Mouse (Mus musculus): ENCODE data around the gene 1110004F10Rik. TPM values are rescaled to one million over a fixed set of nuclear protein-coding genes. Genes with fewer than 3 reads are reported as not detected.
A peak's percentile ranks its signal among the peaks of the same experiment; 100 is the strongest.

Gene 1110004F10Rik
- polyA plus RNA-seq, 1 experiment from 2014 or later, result 311 TPM

GRCm38 (mm10) chr7:116129374-116129773, 90.2 kb downstream of the 1110004F10Rik start:
- Histone ChIP-seq H3K36me3 (ENCODE audit: control insufficient read depth, insufficient read depth, low read length) (no peaks in the 10 kb centered on the region), H3K27me3 (replicated peaks; ENCODE audit: control insufficient read depth, insufficient read depth, low read length) (no peaks in the 10 kb centered on the region), H3K4me1 (ENCODE audit: control insufficient read depth, insufficient read depth, low read depth, low read length) (no peaks in the 10 kb centered on the region; the same call in 1 of the 2 replicates), H3K9ac (ENCODE audit: low read depth, low read length) (no peak overlapping the region), H3K4me3 (ENCODE audit: low read length) (no peak overlapping the region), H3K9me3 (ENCODE audit: control insufficient read depth, low read length) (no peaks in the 10 kb centered on the region), H3K27ac (ENCODE audit: low read depth, low read length) (no peak overlapping the region), H3K4me2 (ENCODE audit: low read length) (no peak overlapping the region)
- WGBS, result 87% methylated on average over 10 of the region's 10 CpGs
- ATAC-seq, result no peak

GRCm38 (mm10) chr7:116131390-116131789, 92.2 kb downstream of the 1110004F10Rik start:
- no peak overlapping the region for H3K9ac ChIP-seq (ENCODE audit: low read depth, low read length)
- H3K27ac ChIP-seq (ENCODE audit: low read depth, low read length), result peak overlapping the region; percentile 52; the same call in 1 of the 2 replicates
- 19% methylated on average over 4 of the region's 4 CpGs for WGBS

GRCm38 (mm10) chr7:116132078-116132477, 92.9 kb downstream of the 1110004F10Rik start:
- Histone ChIP-seq H3K4me2 (ENCODE audit: low read length) (no peak overlapping the region), H3K4me1 (ENCODE audit: control insufficient read depth, insufficient read depth, low read depth, low read length) (no peaks in the 10 kb centered on the region; the same call in 1 of the 2 replicates), H3K9ac (ENCODE audit: low read depth, low read length) (no peak overlapping the region), H3K27me3 (replicated peaks; ENCODE audit: control insufficient read depth, insufficient read depth, low read length) (no peaks in the 10 kb centered on the region), H3K9me3 (ENCODE audit: control insufficient read depth, low read length) (no peaks in the 10 kb centered on the region), H3K4me3 (ENCODE audit: low read length) (no peak overlapping the region), H3K36me3 (ENCODE audit: control insufficient read depth, insufficient read depth, low read length) (no peaks in the 10 kb centered on the region), H3K27ac (ENCODE audit: low read depth, low read length) (no peak overlapping the region)
- ATAC-seq, result peak; percentile 56
- 3% methylated on average over 5 of the region's 5 CpGs for WGBS

More at GRCm38 (mm10) chr7:116131390-116131789, 92.2 kb downstream of the 1110004F10Rik start:
- no peaks in the 10 kb centered on the region for H3K9me3 ChIP-seq (ENCODE audit: control insufficient read depth, low read length)
- no peak overlapping the region for H3K4me2 ChIP-seq (ENCODE audit: low read length)
- H3K4me3 ChIP-seq (ENCODE audit: low read length), result no peak overlapping the region
- peak; percentile 68 for ATAC-seq
- no peaks in the 10 kb centered on the region for H3K36me3 ChIP-seq (ENCODE audit: control insufficient read depth, insufficient read depth, low read length)
- no peaks in the 10 kb centered on the region for H3K27me3 ChIP-seq (replicated peaks; ENCODE audit: control insufficient read depth, insufficient read depth, low read length)
- no peaks in the 10 kb centered on the region; the same call in 1 of the 2 replicates for H3K4me1 ChIP-seq (ENCODE audit: control insufficient read depth, insufficient read depth, low read depth, low read length)

- Histone ChIP-seq H3K9me3 (ENCODE audit: control insufficient read depth, low read length) (no peaks in the 10 kb centered on the region), H3K36me3 (ENCODE audit: control insufficient read depth, insufficient read depth, low read length) (no peaks in the 10 kb centered on the region), H3K9ac (ENCODE audit: low read depth, low read length) (no peak overlapping the region)
Measured at GRCm38 (mm10) chr7:116134413-116135292, 95.5 kb downstream of the 1110004F10Rik start.

GRCm38 (mm10) chr7:116137149-116137548, 98.0 kb downstream of the 1110004F10Rik start:
- no peak overlapping the region for H3K9ac ChIP-seq (ENCODE audit: low read depth, low read length)
- WGBS, result 86% methylated on average over 12 of the region's 12 CpGs
- no peak overlapping the region for H3K27ac ChIP-seq (ENCODE audit: low read depth, low read length)
- ATAC-seq, result no peak
- no peaks in the 10 kb centered on the region for H3K36me3 ChIP-seq (ENCODE audit: control insufficient read depth, insufficient read depth, low read length)
- H3K4me3 ChIP-seq (ENCODE audit: low read length), result no peak overlapping the region
- no peaks in the 10 kb centered on the region for H3K9me3 ChIP-seq (ENCODE audit: control insufficient read depth, low read length)
- no peak overlapping the region for H3K4me2 ChIP-seq (ENCODE audit: low read length)
- H3K27me3 ChIP-seq (replicated peaks; ENCODE audit: control insufficient read depth, insufficient read depth, low read length), result no peaks in the 10 kb centered on the region
- no peaks in the 10 kb centered on the region for H3K4me1 ChIP-seq (ENCODE audit: control insufficient read depth, insufficient read depth, low read depth, low read length)

More at GRCm38 (mm10) chr7:116134413-116135292, 95.5 kb downstream of the 1110004F10Rik start:
- Histone ChIP-seq H3K27ac (ENCODE audit: low read depth, low read length) (no peak overlapping the region), H3K4me3 (ENCODE audit: low read length) (no peak overlapping the region), H3K4me1 (ENCODE audit: control insufficient read depth, insufficient read depth, low read depth, low read length) (no peaks in the 10 kb centered on the region; the same call in 1 of the 2 replicates), H3K27me3 (replicated peaks; ENCODE audit: control insufficient read depth, insufficient read depth, low read length) (no peaks in the 10 kb centered on the region), H3K4me2 (ENCODE audit: low read length) (no peak overlapping the region)
- WGBS, result 74% methylated on average over 31 of the region's 31 CpGs
- no peak for ATAC-seq

GRCm38 (mm10) chr7:116137671-116138070, 98.5 kb downstream of the 1110004F10Rik start:
- peak; percentile 30; the same call in 1 of the 2 replicates for ATAC-seq
- H3K27ac ChIP-seq (ENCODE audit: low read depth, low read length), result no peak overlapping the region
- H3K36me3 ChIP-seq (ENCODE audit: control insufficient read depth, insufficient read depth, low read length), result no peaks in the 10 kb centered on the region
- H3K9ac ChIP-seq (ENCODE audit: low read depth, low read length), result no peak overlapping the region
- H3K9me3 ChIP-seq (ENCODE audit: control insufficient read depth, low read length), result no peaks in the 10 kb centered on the region
- no peaks in the 10 kb centered on the region for H3K4me1 ChIP-seq (ENCODE audit: control insufficient read depth, insufficient read depth, low read depth, low read length)
- no peak overlapping the region for H3K4me2 ChIP-seq (ENCODE audit: low read length)
- no peaks in the 10 kb centered on the region for H3K27me3 ChIP-seq (replicated peaks; ENCODE audit: control insufficient read depth, insufficient read depth, low read length)
- 64% methylated on average over 3 of the region's 3 CpGs for WGBS
- no peak overlapping the region for H3K4me3 ChIP-seq (ENCODE audit: low read length)

GRCm38 (mm10) chr7:116145030-116145429, 105.8 kb downstream of the 1110004F10Rik start:
- ATAC-seq, result no peak
- H3K27me3 ChIP-seq (replicated peaks; ENCODE audit: control insufficient read depth, insufficient read depth, low read length), result no peaks in the 10 kb centered on the region
- no peaks in the 10 kb centered on the region for H3K9me3 ChIP-seq (ENCODE audit: control insufficient read depth, low read length)
- no peaks in the 10 kb centered on the region for H3K4me1 ChIP-seq (ENCODE audit: control insufficient read depth, insufficient read depth, low read depth, low read length)
- WGBS, result 96% methylated on average over 6 of the region's 6 CpGs
- H3K4me3 ChIP-seq (ENCODE audit: low read length), result no peak overlapping the region
- no peak overlapping the region for H3K27ac ChIP-seq (ENCODE audit: low read depth, low read length)
- no peak overlapping the region for H3K4me2 ChIP-seq (ENCODE audit: low read length)
- no peak overlapping the region for H3K9ac ChIP-seq (ENCODE audit: low read depth, low read length)
- no peaks in the 10 kb centered on the region for H3K36me3 ChIP-seq (ENCODE audit: control insufficient read depth, insufficient read depth, low read length)

- Histone ChIP-seq H3K4me1 (ENCODE audit: control insufficient read depth, insufficient read depth, low read depth, low read length) (no peaks in the 10 kb centered on the region), H3K4me3 (ENCODE audit: low read length) (no peak overlapping the region), H3K4me2 (ENCODE audit: low read length) (no peak overlapping the region), H3K9me3 (ENCODE audit: control insufficient read depth, low read length) (no peaks in the 10 kb centered on the region), H3K36me3 (ENCODE audit: control insufficient read depth, insufficient read depth, low read length) (no peaks in the 10 kb centered on the region), H3K9ac (ENCODE audit: low read depth, low read length) (no peak overlapping the region), H3K27ac (ENCODE audit: low read depth, low read length) (no peak overlapping the region), H3K27me3 (replicated peaks; ENCODE audit: control insufficient read depth, insufficient read depth, low read length) (no peaks in the 10 kb centered on the region)
- ATAC-seq, result no peak
- 91% methylated on average over 2 of the region's 2 CpGs for WGBS
Measured at GRCm38 (mm10) chr7:116147114-116147513, 107.9 kb downstream of the 1110004F10Rik start.

- Histone ChIP-seq H3K4me3 (ENCODE audit: low read length) (no peak overlapping the region), H3K27me3 (replicated peaks; ENCODE audit: control insufficient read depth, insufficient read depth, low read length) (no peaks in the 10 kb centered on the region), H3K36me3 (ENCODE audit: control insufficient read depth, insufficient read depth, low read length) (no peaks in the 10 kb centered on the region), H3K4me2 (ENCODE audit: low read length) (no peak overlapping the region), H3K9me3 (ENCODE audit: control insufficient read depth, low read length) (no peaks in the 10 kb centered on the region), H3K27ac (ENCODE audit: low read depth, low read length) (no peak overlapping the region), H3K4me1 (ENCODE audit: control insufficient read depth, insufficient read depth, low read depth, low read length) (no peaks in the 10 kb centered on the region), H3K9ac (ENCODE audit: low read depth, low read length) (no peak overlapping the region)
- 76% methylated on average over 4 of the region's 4 CpGs for WGBS
- ATAC-seq, result no peak
Measured at GRCm38 (mm10) chr7:116149568-116149967, 110.4 kb downstream of the 1110004F10Rik start.
